In the genomic region with DNA sequence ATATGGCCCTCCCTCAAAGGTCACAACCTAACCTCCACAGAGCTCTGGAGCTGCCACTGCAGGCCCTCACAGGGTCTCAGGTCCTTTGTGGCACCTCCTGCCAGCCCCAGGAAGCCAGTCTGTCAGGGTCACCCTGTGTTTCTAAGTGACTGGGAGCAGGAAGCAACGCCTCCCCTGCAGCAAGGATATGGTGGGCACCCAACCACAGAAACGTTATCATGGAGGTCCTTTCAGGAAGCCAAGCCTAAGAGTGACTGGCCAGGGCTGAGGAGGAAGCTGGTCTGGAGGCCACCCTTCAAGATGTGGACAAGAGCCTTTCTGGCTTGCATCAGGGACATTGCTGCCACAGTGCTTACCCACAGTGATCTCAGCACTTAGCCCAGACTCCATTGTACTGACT, we compare ENCODE assay signal across 19 mouse cellular contexts. TPM values are rescaled to one million over a fixed set of nuclear protein-coding genes. Genes with fewer than 3 reads are reported as not detected.
"Had no signal": no experiment of that assay in that cellular context is flagged by ENCODE, and none has a peak within 500 bp of the region (broad histone marks: within the 10 kb centered on the region; RNA-seq: fewer than 3 reads in every experiment).

No protein-coding gene starts in this region.

- H3K27me3 ChIP-seq: limb, embryonic 13.5 days; liver, embryonic 15.5 days; lung, embryonic 15.5 days had no signal

- H3K27ac ChIP-seq: limb, embryonic 13.5 days; liver, embryonic 15.5 days; lung, embryonic 15.5 days; macrophage; midbrain, embryonic 10.5 days had no signal

- H3K4me2 ChIP-seq: limb, embryonic 13.5 days; liver, embryonic 15.5 days; lung, embryonic 15.5 days had no signal

- ATAC-seq: intestine, embryonic 16.5 days had no signal

- H3K4me3 ChIP-seq: limb, embryonic 13.5 days; liver, embryonic 15.5 days; lung, embryonic 15.5 days; midbrain, embryonic 10.5 days; myocyte had no signal

- H3K36me3 ChIP-seq: limb, embryonic 13.5 days; liver, embryonic 15.5 days; lung, embryonic 15.5 days had no signal

- H3K4me1 ChIP-seq: liver, embryonic 15.5 days; lung, embryonic 15.5 days had no signal

- DNase-seq: kidney, adult 2 months; kidney, postnatal 36 days; layer of hippocampus, adult 9-11 months; layer of hippocampus, postnatal 36 days; lung, postnatal 14 days; midbrain, embryonic 14.5 days; retina, postnatal 1 day; right cerebral cortex, postnatal 4 days; spleen, adult 18-20 months; thymus, adult 18-20 months; thymus, postnatal 36 days had no signal

- H3K9me3 ChIP-seq: limb, embryonic 13.5 days; liver, embryonic 15.5 days; lung, embryonic 15.5 days; midbrain, embryonic 10.5 days had no signal

- H3K9ac ChIP-seq: limb, embryonic 13.5 days; liver, embryonic 15.5 days; lung, embryonic 15.5 days had no signal

RNA-seq across cellular contexts. Expression of a gene that starts 31.9 kb away (rescaled TPM):
- polyA plus RNA-seq: kidney, adult 2 months; myocyte; stomach, embryonic 14.5 days had no signal
